Mouse (Mus musculus): ENCODE measurements around the gene Nt5dc2.

Gene Nt5dc2

GRCm38 (mm10) chr14:31171821-31172220 is 41.0 kb downstream of the Nt5dc2 start:
- no peak for TF ChIP-seq GATA4 (IDR thresholded peaks at IDR 0.05; ENCODE audit: insufficient replicate concordance, low read length)

- TF ChIP-seq GATA4 (IDR thresholded peaks at IDR 0.05; ENCODE audit: insufficient replicate concordance, low read length), result peak; percentile 56; the same call in 1 of the 2 replicates
Observed at GRCm38 (mm10) chr14:31172781-31173455, 42.1 kb downstream of the Nt5dc2 start.

GRCm38 (mm10) chr14:31173537-31173936 is 42.7 kb downstream of the Nt5dc2 start:
- no peak for TF ChIP-seq GATA4 (IDR thresholded peaks at IDR 0.05; ENCODE audit: insufficient replicate concordance, low read length)

- no peak for TF ChIP-seq GATA4 (IDR thresholded peaks at IDR 0.05; ENCODE audit: insufficient replicate concordance, low read length)
Observed at GRCm38 (mm10) chr14:31177287-31177686, 46.4 kb downstream of the Nt5dc2 start.

GRCm38 (mm10) chr14:31177715-31178114 is 46.9 kb downstream of the Nt5dc2 start:
- no peak for TF ChIP-seq GATA4 (IDR thresholded peaks at IDR 0.05; ENCODE audit: insufficient replicate concordance, low read length)

DNA sequence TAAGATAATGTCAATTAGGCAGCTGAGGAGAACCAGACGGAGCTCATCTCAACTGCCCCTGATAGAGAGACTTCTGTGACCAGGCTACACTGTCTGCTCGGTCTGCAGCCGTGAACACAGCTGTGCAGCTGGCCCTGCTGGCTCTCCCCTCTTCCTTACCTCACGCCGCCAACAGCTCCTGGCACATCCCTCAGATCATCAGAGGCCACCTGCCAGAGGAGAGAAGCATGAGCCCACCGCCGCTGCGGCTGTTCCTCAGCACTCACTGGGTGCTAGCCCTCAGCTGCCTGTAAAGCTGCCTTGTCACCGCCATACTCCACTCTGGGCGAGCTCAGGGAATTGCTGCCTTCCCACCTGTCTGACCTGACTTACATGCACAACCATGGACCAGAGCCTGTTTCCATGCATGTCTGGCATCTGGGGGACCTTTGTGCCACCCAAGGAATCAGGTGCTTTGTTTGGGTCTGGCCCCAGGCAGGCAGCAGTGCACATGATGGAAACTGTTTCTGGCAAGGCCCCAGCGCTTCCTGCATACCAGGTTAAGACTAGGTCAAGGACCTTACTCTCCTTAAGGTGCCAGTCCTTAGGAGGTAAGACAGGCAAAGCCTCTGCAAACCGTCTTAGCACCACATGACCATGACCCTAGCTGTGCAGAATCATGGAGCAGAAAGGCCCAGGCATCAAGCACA is 49.0 kb downstream of the Nt5dc2 start:
- no peak for TF ChIP-seq GATA4 (IDR thresholded peaks at IDR 0.05; ENCODE audit: insufficient replicate concordance, low read length)

GRCm38 (mm10) chr14:31181512-31181911 is 50.7 kb downstream of the Nt5dc2 start:
- peak; percentile 85; the same call in 1 of the 2 replicates for TF ChIP-seq GATA4 (IDR thresholded peaks at IDR 0.05; ENCODE audit: insufficient replicate concordance, low read length)

DNA sequence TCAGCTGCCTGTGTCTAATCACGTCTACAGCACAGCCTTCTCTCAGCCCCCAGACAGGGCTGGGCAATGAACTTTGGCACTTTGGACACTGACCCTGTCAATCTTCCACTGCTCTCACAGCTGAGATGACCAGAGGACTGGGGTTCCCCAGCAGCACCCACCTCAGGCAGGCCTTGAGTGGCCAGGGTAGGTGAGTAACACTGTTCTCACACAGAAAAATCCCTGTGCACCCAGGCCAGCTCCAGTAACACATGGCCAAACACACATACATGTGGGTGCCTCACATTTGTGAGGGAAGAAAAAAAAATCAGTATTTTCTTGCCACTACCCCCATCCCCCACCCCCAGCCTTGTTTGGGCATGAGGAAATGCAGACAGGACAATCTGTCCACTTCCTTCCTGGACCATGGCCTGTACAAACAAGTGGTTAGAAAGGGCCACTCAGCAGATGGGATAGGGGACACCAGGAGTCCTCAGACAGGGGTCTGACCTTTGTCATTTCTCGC is 52.0 kb downstream of the Nt5dc2 start:
- TF ChIP-seq GATA4 (IDR thresholded peaks at IDR 0.05; ENCODE audit: insufficient replicate concordance, low read length), result peak; percentile 73; the same call in 1 of the 2 replicates

DNA sequence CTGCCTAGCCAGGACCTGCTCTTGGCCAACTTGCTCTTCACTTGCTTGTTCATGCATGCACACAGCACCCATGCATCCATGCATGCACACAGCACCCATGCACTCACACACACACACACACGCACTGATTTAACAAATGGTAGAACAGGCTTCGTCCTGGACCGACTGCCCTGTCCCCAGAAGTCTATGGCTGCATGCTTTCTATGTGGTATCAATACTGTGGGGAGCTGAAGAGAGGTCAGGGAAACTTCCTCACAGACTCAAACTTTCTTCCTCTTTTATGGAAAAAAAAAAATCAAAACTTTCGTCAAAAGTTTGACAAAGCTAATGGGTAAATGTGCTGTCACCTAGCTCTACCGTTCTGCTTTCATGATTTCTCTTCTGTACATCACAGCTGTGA is 52.7 kb downstream of the Nt5dc2 start:
- no peak for TF ChIP-seq GATA4 (IDR thresholded peaks at IDR 0.05; ENCODE audit: insufficient replicate concordance, low read length)

- no peak for TF ChIP-seq GATA4 (IDR thresholded peaks at IDR 0.05; ENCODE audit: insufficient replicate concordance, low read length)
Observed at GRCm38 (mm10) chr14:31184195-31184594, 53.3 kb downstream of the Nt5dc2 start.

DNA sequence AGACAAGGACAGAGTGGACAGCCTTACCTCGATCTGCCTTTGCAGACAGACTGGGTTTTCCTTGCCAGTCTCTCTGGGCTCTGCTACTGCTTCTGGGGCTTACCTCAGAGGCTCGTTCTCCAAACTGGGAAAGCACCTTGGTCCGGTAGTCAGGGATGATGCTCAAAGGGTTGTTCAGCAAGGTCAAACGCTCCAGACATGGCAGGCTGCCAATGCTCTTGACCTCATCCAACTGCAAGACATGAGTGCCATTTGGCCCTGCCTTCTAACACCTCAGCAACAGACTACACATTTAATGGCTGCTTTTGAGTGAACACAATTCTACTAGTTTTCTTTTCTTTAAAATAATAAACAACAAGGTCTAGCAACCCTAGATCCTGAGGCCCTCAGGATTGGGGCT is 55.8 kb downstream of the Nt5dc2 start:
- no peak for TF ChIP-seq GATA4 (IDR thresholded peaks at IDR 0.05; ENCODE audit: insufficient replicate concordance, low read length)
